Mouse (Mus musculus) spleen, postnatal 10 days (tissue): ENCODE data around the gene Creb3l4.
"Not testable (repeated sequence)": the region's sequence is repeated elsewhere in the genome, so short reads cannot be mapped to it uniquely, and the experiment has no call there.

Experiments used
- DNase-seq, 2 experiments: peaks; one replicate each; pipeline ENCODE4 v3.0.0; 2021 to 2022; ENCODE audit warnings: low spot score in 2 of 2

The Creb3l4 gene

DNA sequence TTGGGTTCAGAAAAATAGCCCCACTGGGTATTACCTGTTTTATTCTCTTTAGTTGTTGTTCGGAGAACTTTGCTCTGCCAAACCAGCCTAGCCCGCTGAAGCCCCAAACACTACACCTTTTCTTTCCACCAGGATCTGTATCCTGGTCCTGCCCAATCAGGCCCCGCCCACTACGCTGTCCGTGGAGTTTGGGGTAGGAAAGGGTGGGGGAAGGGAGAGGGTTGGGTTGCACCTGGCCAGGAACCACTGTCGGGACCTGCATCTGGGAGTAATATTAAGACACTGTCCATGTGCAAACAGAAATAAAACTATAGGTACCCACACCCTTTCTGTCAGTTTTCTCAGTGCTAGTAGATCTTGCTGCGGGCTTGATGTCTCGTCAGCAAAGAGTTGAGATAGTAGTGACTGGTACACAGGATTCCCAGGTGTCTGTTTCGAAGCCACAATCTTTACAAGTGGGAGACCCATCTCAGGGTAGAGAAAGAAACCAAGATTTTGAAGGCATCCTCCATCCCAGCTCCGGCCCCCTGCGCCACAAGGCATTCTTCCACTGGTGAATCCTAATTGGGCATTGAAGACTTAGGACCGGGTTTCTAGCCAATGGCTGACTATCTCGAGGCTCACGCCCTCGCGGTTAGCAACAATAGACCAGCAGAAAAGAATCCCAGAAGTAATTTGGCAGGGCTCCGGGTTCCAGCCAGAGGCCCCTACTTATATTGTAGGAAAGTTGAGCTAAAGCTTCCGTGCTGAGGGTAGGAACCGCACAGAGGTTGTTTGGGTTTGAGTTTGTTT is at the start of gene Creb3l4:
TSS of gene Creb3l4 (minus strand) at position 529 of the 792 bp plus-strand sequence.
- DNase-seq: no peak

DNA sequence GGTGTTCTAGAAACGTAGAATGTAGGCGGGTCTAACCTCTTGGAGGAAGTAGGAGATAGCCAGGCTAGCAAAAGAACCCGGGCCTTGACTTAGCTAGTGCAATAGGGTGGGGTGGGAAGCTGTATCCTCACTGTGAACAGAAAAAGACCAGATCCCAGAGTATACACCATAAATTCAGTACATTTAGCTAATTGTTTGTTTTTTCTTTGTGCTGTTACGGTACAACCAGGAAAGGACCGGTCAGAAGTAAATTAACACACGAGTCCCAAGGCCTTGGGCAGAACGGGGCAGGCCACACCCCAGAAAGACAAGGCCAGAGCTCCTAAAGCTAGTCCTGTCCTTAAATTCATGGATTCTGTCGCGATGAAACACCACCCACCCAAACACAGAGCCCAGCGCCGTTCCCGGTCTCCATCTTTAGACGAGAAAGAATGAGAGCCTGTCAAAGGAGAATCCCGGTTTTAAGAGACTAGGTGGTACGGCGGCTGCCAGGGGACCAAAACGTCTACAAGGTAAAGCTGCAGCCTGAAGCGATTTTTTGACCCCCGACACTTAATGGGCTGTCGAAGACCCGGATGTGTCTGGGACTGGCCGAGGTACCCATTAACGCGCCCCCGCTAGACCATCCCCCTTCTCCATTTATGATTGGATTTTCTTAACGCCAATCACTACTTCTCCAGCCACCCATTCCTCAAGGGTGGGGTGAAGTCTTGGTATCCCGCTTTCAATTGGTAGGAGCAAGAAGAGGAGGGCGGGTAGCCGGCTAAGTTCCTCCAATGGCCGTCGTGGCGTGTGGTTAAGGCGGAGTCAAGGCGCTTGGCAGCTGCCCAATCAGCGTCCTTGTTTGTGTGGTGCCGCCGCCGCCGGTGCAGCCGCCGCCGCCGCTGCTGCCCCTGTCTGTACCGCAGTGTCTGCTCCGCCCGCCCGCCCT is 49.3 kb upstream of the Creb3l4 start, which contains the start of gene Gatad2b:
TSS of gene Gatad2b (plus strand) at position 834 of the 931 bp plus-strand sequence.
- DNase-seq: peak; percentile 93 to 97

GRCm38 (mm10) chr3:90291982-90292344 is 48.7 kb upstream of the Creb3l4 start:
- DNase-seq: no peak

GRCm38 (mm10) chr3:90290602-90291001 is 47.3 kb upstream of the Creb3l4 start:
- no peak for DNase-seq

- not testable (repeated sequence) for DNase-seq
Measured at GRCm38 (mm10) chr3:90289403-90289802, 46.1 kb upstream of the Creb3l4 start.

GRCm38 (mm10) chr3:90284150-90284549 is 40.8 kb upstream of the Creb3l4 start:
- DNase-seq: no peak

DNA sequence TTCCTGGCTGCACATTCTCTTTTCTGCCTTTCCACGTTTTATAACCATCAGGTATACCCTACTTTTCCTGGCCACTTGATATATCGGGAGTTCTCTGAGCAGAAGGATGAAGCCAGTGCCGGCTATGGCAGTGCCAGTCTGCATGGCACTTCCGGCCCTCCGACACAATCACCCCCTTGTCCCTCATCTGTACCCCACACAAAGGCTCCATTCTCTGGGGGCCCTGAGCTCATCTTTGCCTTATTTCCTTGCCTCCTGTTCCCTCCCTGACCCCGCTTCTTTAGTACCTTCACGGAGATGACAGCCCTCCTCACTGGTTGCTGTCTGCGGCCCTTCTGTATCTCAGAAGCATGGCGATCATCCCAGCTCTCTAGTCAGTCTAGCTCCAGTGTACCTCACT is 37.4 kb upstream of the Creb3l4 start:
- no peak for DNase-seq

DNA sequence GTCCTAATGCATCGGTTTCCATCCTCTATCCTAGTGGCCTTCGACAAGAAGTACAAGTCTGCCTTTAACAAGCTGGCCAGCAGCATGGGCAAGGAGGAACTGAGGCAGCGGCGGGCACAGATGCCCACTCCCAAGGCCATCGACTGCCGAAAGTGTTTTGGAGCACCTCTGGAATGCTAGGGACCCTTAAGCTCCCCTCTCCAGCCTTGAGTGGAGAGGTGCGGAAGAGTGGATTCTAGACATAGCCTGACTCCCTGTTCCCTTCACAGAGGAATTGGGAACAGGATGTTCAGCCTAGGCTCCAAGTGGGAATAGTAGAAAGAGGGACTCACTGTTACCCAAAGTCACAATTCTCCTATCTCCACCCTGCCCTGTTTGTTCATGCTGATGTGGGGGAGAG is 36.4 kb upstream of the Creb3l4 start:
- DNase-seq: no peak

DNA sequence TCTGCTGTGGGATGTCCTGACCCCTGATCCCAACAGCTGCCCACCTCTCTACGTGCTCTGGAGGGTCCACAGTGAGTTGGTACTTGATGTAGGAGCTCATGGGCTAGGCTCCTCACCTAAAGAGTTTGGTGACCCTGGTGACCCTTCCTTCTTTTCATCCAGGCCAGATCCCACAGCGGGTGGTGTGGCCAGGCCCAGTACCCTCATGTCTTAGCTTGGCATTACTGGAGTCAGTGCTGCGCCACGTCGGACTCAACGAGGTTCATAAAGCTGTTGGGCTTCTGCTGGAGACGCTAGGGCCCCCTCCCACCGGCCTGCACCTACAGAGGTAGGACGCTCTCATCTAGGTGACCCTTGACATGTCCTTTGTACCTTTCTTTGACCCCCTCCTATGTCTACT is 35.9 kb upstream of the Creb3l4 start:
- no peak for DNase-seq

DNA sequence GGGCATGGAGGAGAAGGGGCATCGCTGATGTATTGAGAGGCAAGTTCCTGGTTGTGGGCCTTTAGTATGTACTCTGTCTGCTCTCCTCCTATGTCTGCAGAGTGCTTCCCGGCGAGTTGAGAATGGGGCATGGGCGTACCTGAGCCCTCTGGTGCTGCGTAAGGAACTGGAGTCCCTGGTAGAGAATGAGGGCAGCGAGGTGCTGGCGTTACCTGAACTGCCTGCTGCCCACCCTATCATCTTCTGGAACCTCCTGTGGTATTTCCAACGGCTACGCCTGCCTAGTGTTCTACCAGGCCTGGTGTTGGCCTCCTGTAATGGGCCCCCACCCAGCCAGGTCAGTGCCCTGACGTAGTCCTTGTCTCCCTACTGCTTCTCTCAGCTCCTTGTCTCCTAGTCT is 34.9 kb upstream of the Creb3l4 start:
- no peak for DNase-seq

DNA sequence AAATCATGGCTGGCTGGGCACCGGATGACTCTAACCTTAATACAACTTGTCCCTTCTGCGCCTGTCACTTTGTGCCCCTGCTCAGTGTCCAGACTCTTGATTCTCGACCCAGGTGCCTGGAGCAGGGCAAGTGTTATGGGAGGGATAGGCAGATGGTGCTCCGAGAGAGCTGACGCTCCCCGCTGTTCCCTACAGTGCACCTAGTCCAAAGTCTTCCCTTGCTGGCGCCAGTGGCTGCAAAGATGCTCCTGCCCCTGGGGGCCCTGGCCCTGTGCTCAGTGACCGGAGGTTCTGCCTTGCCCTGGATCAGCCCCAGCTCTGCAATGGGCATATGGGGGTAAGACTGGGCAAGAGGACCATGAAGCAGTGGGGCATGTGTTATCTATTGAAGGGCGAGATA is 34.5 kb upstream of the Creb3l4 start:
- DNase-seq: no peak

DNA sequence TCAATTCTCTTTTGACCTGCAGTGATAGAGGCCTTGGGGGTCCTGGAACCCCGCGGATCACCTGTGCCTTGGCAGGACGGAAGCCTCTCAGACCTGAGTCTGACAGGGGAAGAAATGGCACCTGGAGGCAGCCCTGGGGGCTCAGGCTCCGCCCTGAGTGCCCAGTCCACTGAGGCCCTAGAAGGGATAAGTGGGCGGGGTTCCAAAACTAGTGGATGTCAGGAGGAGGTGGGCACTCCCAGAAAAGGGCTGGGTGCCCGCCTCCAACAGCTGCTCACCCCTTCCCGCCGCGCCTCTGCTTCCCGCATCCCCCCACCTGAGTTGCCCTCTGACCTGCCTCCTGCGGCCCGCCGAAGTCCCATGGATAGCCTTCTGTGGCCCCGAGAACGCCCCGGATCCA is 33.5 kb upstream of the Creb3l4 start:
- DNase-seq: no peak

- no peak for DNase-seq
Measured at GRCm38 (mm10) chr3:90275286-90275685, 32.0 kb upstream of the Creb3l4 start.

DNA sequence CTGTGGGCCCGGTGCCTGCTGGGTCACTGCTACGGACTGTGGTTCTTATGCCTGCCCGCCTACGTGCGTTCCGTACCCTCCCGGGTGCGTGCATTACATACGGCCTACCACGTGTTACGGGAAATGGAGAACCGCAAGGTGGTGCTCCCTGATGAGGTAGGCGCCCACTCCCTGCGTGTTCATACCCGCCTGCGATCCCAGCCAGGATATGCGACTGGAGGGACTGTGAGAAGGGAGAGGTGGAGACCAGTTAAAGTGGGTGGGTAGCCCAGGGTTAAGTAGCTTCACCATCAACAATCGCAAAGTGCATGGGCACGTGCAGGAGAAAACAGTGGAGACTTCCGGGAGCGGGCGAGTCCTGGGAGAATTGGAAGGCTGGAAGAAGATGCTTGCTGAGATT is 30.5 kb upstream of the Creb3l4 start:
- DNase-seq: no peak

DNA sequence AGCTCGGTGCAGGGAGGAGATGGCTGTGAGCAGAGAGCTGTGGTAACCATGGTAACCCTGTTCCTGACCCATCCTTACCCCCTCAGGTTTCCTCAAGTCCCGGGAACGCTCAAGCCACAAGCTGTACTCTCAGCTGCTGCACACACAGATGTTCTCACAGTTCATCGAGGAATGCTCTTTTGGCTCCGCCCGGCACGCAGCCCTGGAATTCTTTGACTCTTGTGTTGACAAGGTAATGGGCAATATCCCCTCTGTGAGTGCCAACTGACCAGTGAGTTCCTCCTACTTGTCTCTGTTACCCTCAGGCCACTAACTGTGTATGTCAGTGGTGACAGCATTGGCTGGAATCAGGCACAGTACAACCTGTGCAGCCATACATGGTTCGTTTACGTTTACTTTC is 28.9 kb upstream of the Creb3l4 start:
- DNase-seq: no peak

DNA sequence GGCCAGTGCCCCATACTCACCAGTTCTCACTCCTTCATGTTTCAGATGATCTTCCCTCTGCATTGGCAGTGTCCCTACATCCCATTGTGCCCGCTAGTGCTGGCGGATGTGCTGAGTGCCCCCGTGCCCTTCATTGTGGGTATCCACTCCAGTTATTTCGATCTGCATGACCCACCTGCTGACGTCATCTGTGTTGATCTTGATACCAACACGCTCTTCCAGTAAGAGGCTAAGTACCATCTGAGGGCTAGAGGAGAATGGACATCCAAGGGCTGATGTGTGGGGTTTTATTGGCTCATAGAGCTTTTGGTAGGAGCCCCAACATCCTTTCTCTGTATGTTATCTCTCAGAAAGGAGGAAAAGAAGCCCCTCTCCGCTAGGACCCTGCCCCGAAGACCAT is 27.5 kb upstream of the Creb3l4 start:
- no peak for DNase-seq

- no peak for DNase-seq
Measured at GRCm38 (mm10) chr3:90268971-90269370, 25.7 kb upstream of the Creb3l4 start.

GRCm38 (mm10) chr3:90268190-90268589 is 24.9 kb upstream of the Creb3l4 start:
- no peak for DNase-seq

DNA sequence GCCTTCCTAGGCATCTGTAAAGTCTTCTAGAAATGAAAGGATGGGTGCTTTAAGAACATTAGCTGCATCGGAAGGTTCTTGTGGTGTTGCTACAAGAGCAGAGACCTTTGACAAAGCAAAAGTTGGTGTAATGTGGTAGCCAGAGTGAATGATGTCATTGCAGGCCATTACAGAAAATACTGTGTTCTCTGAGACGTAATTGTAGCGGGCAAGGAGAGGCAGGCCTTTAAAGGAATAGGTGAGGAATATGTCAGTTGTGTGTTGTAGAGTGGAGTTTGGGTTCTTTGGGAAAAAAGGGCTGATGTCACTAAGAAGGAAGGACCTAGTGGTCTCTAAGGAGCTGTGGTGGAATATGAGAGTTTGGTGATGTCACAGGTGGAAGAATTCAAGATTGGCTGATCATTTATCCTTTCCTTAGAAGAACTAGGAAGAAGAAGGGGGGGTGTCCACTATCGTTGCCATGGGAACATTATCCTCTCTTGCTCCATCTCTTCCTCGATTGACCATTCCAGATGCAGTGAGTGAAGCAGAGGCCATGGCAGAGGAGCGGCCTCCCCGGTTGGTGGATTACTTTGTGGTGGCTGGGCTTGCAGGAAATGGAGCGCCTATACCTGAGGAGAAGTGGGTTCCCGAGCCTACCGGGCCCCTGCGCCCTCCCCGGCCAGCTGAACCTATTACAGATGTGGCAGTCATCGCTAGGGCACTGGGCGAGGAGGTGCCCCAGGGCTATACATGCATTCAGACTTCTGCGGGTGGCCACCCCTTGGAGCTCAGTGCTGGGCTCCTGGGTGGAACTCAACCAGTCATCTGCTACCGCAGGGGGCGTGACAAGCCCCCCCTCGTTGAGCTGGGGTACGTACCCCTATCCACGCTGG is 23.8 kb upstream of the Creb3l4 start:
- DNase-seq: peak in 1 of 2 experiments; percentile 35

DNA sequence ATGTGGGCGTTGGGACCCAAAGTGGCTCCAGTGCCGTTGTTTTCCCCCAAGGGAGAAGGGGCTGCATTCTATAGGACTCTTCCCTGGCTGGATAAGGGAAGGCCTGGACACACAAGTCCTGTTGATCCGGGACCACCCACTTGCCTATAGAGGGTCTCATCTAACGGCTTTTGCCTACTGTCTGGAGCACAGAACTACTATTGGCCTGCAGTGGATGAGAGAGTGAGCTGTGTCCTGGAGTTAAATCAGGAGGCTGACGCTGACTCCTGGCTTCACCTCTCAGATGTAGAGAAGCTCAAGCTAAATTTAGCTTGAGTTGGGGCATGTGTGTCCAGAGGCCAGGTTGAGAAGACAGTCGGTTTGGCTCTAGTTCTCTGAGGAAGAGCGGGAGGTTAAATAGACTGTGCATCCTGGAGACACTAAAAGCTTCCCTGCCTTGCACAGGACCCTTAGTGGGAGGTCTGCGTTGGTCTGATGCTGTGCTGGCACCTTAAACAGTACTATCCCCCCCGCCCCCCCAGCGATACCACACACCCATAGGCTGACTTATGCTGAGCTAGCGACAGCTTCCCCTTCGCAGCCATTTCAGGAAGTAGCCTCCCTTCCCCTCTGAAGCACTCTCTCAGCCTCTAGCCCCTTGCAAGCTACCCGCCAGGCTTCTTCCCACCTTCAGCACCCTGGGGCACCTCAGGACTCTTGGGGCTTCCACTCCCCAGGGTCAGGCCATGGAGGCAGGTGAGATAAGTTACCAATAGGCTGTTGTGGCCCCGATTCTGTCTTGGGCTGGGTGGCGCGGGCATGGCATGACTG is 22.8 kb upstream of the Creb3l4 start:
- peak; percentile 64 to 65 for DNase-seq
